Mouse (Mus musculus): ENCODE results near the gene Fam50b. TPM values are rescaled to one million over a fixed set of nuclear protein-coding genes. Genes with fewer than 3 reads are reported as not detected.

The Fam50b gene
- polyA plus RNA-seq, 1 experiment from 2014 or later, result not detected

DNA sequence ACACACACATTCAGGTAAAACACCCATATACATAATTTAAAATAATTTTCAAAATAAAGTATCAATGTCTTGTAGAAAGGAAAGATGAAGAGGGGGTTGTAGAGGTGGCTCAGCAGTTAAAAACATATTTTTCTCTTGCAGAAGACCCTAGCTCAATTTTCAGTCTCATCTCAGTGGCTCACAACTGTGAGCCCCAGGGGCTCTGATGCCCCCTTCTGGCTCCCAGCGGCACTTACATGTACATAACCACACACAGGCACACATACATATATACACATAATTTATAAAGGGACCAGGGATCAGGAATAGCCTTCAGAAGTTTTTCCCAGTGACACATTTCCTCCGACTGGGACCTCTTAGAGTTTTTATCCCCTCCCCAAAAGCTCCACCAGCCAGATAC lies 7.6 kb upstream of the Fam50b start:
- H3K4me2 ChIP-seq (ENCODE audit: low read depth), result no peak overlapping the region
- no peaks in the 10 kb centered on the region for H3K9me3 ChIP-seq (ENCODE audit: control insufficient read depth, low read length)
- H3K27ac ChIP-seq (ENCODE audit: low read depth, low read length), result no peak overlapping the region
- ATAC-seq (ENCODE audit: insufficient read depth, low FRiP score, low TSS enrichment) (no peak), DNase-seq (ENCODE audit: low spot score) (no peak)
- no peak overlapping the region for H3K4me3 ChIP-seq (ENCODE audit: low read depth, low read length)
- H3K27me3 ChIP-seq (ENCODE audit: control insufficient read depth, insufficient read depth, low read length), result no peaks in the 10 kb centered on the region
- WGBS, result 77% methylated on average over 2 of the region's 2 CpGs
- no peak overlapping the region for H3K9ac ChIP-seq (ENCODE audit: low read length)
- 0 out of 2 replicates have a peak, but pooled peaks cover 5% of the 10 kb centered on the region for H3K4me1 ChIP-seq (ENCODE audit: control insufficient read depth, insufficient read depth, low read length)
- H3K36me3 ChIP-seq (ENCODE audit: control insufficient read depth, insufficient read depth, low read length), result no peaks in the 10 kb centered on the region

DNA sequence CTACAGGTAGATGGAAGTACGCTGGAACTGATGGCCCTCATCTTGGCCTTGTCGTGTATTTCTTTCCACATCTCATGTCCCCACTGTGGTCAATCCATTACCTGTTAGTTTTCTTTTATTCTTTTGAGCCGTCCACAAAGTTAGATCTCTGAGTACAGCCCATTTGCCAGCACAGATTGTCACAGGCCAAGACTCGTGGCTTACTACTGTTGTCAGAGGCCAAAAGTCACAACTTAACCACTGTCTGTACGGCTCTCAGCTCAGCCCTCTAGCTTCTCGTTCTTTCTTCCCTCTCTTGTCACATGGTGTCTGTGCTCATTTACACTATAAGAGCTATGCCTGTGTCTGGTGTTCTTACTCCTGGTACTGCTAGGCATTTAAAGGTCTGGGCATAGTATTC lies 3.1 kb upstream of the Fam50b start:
- no peaks in the 10 kb centered on the region for H3K27me3 ChIP-seq (ENCODE audit: control insufficient read depth, insufficient read depth, low read length)
- no peaks in the 10 kb centered on the region for H3K36me3 ChIP-seq (ENCODE audit: control insufficient read depth, insufficient read depth, low read length)

DNA sequence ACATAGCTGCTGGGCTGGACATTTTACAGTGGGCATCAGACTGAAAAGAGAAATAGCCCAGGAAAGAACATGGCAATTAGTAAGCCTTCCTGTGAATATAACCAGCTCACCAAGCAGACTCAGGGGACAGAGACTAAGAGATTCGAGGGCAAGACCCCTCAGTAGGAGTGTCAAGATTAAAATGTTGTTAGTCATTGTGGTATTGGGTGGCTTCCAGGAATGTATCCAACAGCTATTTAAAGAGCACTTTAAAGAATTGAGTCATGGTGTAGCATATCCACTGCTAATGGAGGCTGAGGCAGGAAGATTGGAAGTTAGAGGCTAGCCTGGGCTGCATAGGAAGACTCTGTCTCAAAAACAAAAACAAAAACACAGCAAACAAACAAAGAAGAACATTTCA lies 870 bp upstream of the Fam50b start:
- Histone ChIP-seq H3K9ac (ENCODE audit: low read length) (no peak overlapping the region), H3K27me3 (ENCODE audit: control insufficient read depth, insufficient read depth, low read length) (no peaks in the 10 kb centered on the region), H3K9me3 (ENCODE audit: control insufficient read depth, low read length) (no peaks in the 10 kb centered on the region), H3K4me3 (ENCODE audit: low read depth, low read length) (no peak overlapping the region), H3K4me2 (ENCODE audit: low read depth) (no peak overlapping the region), H3K36me3 (ENCODE audit: control insufficient read depth, insufficient read depth, low read length) (no peaks in the 10 kb centered on the region), H3K27ac (ENCODE audit: low read depth, low read length) (no peak overlapping the region), H3K4me1 (ENCODE audit: control insufficient read depth, insufficient read depth, low read length) (no peaks in the 10 kb centered on the region)
- DNase-seq (ENCODE audit: low spot score) (no peak), ATAC-seq (ENCODE audit: insufficient read depth, low FRiP score, low TSS enrichment) (no peak)
- WGBS, result 69% methylated on average over 1 of the region's 1 CpGs

More for the DNA sequence above, 3.1 kb upstream of the Fam50b start:
- Histone ChIP-seq H3K4me3 (ENCODE audit: low read depth, low read length) (no peak overlapping the region), H3K4me2 (ENCODE audit: low read depth) (no peak overlapping the region), H3K9me3 (ENCODE audit: control insufficient read depth, low read length) (no peaks in the 10 kb centered on the region), H3K4me1 (ENCODE audit: control insufficient read depth, insufficient read depth, low read length) (no peaks in the 10 kb centered on the region), H3K27ac (ENCODE audit: low read depth, low read length) (no peak overlapping the region), H3K9ac (ENCODE audit: low read length) (no peak overlapping the region)
- WGBS, result 89% methylated on average over 6 of the region's 6 CpGs
- ATAC-seq (ENCODE audit: insufficient read depth, low FRiP score, low TSS enrichment) (no peak), DNase-seq (ENCODE audit: low spot score) (no peak)

DNA sequence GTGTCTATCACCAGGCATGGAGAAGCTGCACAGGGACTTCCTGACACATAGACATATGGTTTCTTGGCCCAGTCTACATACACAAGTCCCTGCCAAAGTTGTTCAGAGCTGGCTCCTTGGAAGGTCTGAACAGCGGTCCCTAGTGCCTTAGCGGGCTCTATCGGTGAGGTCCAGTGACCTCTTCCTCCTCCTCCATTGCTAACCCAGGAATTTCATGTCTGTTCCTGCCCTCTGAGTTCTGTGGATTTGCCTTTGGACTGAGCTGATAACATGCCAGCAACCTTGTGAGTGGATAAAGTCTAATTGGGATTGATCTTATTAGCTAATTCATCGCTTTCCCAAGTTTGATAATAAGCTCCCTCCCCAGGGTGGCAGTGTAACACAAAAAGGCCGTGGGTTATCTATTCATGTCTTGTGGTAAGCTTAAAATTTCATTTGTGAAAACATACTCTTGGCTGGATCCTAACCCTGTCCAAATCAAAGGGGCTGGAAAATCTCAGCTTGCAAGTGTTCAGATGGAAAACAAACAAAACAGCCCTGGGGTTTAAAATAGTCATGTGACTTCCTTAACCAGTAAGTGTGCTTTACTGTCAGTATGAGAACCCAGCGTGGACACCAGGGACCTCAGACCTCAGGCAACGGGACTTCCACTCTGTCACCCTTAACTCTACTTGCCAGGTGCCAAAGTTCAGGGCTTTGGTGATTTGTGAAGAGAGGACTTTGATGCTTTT lies 3.5 kb downstream of the Fam50b start:
- DNase-seq (ENCODE audit: low spot score) (no peak), ATAC-seq (ENCODE audit: insufficient read depth, low FRiP score, low TSS enrichment) (no peak)
- Histone ChIP-seq H3K9me3 (ENCODE audit: control insufficient read depth, low read length) (no peaks in the 10 kb centered on the region), H3K27ac (ENCODE audit: low read depth, low read length) (no peak overlapping the region), H3K36me3 (ENCODE audit: control insufficient read depth, insufficient read depth, low read length) (no peaks in the 10 kb centered on the region), H3K4me1 (ENCODE audit: control insufficient read depth, insufficient read depth, low read length) (no peaks in the 10 kb centered on the region), H3K4me3 (ENCODE audit: low read depth, low read length) (no peak overlapping the region), H3K4me2 (ENCODE audit: low read depth) (no peak overlapping the region), H3K9ac (ENCODE audit: low read length) (no peak overlapping the region), H3K27me3 (ENCODE audit: control insufficient read depth, insufficient read depth, low read length) (no peaks in the 10 kb centered on the region)
- WGBS, result 89% methylated on average over 7 of the region's 7 CpGs

DNA sequence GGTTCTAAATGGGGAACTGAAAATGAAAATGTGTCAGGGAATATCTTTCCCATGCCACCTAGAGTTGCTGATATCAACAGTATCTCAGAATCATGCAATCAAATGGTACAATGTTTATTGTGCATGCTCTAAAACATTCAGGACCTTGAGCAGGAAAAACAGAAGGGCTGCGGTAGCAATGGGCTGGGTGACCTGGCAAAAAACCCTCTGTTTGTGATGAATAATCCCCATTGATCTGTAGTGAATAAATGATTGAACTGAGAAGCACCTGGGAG lies 4.0 kb downstream of the Fam50b start:
- 93% methylated on average over 1 of the region's 1 CpGs for WGBS
- no peak for DNase-seq (ENCODE audit: low spot score)
- no peaks in the 10 kb centered on the region for H3K36me3 ChIP-seq (ENCODE audit: control insufficient read depth, insufficient read depth, low read length)
- no peak overlapping the region for H3K4me3 ChIP-seq (ENCODE audit: low read depth, low read length)
- no peaks in the 10 kb centered on the region for H3K9me3 ChIP-seq (ENCODE audit: control insufficient read depth, low read length)
- no peaks in the 10 kb centered on the region for H3K4me1 ChIP-seq (ENCODE audit: control insufficient read depth, insufficient read depth, low read length)
- no peak overlapping the region for H3K27ac ChIP-seq (ENCODE audit: low read depth, low read length)
- no peak overlapping the region for H3K4me2 ChIP-seq (ENCODE audit: low read depth)
- ATAC-seq (ENCODE audit: insufficient read depth, low FRiP score, low TSS enrichment), result no peak
- no peaks in the 10 kb centered on the region for H3K27me3 ChIP-seq (ENCODE audit: control insufficient read depth, insufficient read depth, low read length)
- H3K9ac ChIP-seq (ENCODE audit: low read length), result no peak overlapping the region

DNA sequence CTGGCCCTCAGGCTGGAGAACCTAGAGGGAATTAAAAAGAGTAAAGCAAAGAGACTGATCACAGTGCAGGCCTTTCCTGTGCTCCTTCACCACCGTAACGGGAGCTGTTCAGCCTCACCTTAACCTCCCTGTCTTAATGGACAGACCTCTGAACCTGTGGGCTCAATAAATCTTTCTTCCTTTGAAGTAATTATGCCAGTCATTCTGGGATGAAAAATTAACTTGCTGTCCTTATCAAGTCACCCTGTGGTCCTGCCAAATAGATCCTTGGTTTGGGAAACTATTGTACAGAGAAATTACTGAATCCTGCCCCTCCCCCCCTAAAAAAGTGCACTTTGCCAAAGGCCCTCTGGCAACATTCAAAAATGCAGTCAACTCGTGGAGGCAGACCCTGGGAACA lies 4.4 kb downstream of the Fam50b start:
- Histone ChIP-seq H3K4me2 (ENCODE audit: low read depth) (no peak overlapping the region), H3K27me3 (ENCODE audit: control insufficient read depth, insufficient read depth, low read length) (no peaks in the 10 kb centered on the region), H3K9ac (ENCODE audit: low read length) (no peak overlapping the region), H3K4me3 (ENCODE audit: low read depth, low read length) (no peak overlapping the region), H3K36me3 (ENCODE audit: control insufficient read depth, insufficient read depth, low read length) (no peaks in the 10 kb centered on the region), H3K27ac (ENCODE audit: low read depth, low read length) (no peak overlapping the region), H3K4me1 (ENCODE audit: control insufficient read depth, insufficient read depth, low read length) (no peaks in the 10 kb centered on the region), H3K9me3 (ENCODE audit: control insufficient read depth, low read length) (no peaks in the 10 kb centered on the region)
- ATAC-seq (ENCODE audit: insufficient read depth, low FRiP score, low TSS enrichment) (no peak), DNase-seq (ENCODE audit: low spot score) (no peak)
- 70% methylated on average over 3 of the region's 3 CpGs for WGBS

DNA sequence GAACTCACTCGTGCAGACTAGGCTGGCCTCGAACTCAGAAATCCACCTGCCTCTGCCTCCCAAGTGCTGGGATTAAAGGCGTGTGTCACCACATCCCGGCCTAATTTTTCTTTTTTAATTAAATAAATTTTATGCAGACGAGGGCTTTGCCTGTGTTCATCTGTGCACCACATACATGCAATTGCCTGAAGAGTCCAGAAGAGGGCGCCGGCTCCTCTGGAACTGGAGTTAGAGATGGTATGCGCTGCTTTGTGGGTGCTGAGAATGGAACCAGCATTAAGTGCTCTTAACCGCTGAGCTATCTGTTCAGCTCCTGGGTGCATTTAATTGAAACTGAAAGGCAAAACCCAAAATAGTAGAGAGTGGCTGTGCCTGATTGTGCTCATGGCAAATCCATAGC lies 6.6 kb downstream of the Fam50b start:
- no peak overlapping the region for H3K4me3 ChIP-seq (ENCODE audit: low read depth, low read length)
- H3K9ac ChIP-seq (ENCODE audit: low read length), result no peak overlapping the region
- ATAC-seq (ENCODE audit: insufficient read depth, low FRiP score, low TSS enrichment), result no peak
- 86% methylated on average over 9 of the region's 9 CpGs for WGBS
- H3K4me2 ChIP-seq (ENCODE audit: low read depth), result no peak overlapping the region
- DNase-seq (ENCODE audit: low spot score), result no peak
- H3K9me3 ChIP-seq (ENCODE audit: control insufficient read depth, low read length), result no peaks in the 10 kb centered on the region
- H3K27ac ChIP-seq (ENCODE audit: low read depth, low read length), result no peak overlapping the region
- no peaks in the 10 kb centered on the region for H3K27me3 ChIP-seq (ENCODE audit: control insufficient read depth, insufficient read depth, low read length)
- H3K4me1 ChIP-seq (ENCODE audit: control insufficient read depth, insufficient read depth, low read length), result no peaks in the 10 kb centered on the region
- no peaks in the 10 kb centered on the region for H3K36me3 ChIP-seq (ENCODE audit: control insufficient read depth, insufficient read depth, low read length)

DNA sequence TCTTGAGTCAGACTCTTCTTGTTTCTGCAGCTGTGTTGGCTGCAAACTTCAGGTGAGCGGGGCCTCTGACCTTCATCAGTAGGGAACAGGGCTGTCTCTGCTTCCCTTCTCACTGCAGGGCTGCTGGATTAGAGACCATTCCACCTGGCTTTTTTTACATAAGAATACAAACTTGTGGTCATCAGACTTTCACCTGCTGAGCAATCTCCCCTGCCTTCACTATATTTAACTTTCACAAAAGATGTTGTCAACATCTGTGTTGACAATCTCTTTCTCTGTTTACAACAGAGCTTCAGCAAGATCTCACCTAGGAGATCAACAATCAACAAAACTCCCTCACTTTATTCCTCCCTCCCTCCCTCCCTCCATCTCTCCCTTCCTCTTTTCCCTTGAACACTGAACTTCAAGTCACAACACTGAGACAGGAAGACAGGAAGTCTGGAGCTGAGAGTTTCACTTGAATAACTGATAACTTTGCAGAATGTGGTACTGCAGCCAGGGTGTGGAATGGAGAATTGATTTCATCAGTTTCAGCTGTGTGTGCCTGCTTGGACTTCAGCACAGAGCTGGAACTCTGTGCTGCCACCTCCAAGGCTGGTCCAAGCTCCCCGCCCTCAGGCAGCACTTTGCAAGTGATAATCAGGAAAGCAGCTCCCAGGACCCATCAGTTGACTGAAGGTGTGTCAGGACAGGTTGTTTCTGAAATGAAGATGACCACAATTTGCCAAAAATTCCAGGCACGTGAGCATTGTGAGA lies 7.3 kb downstream of the Fam50b start:
- WGBS, result 70% methylated on average over 3 of the region's 3 CpGs
- H3K4me1 ChIP-seq (ENCODE audit: control insufficient read depth, insufficient read depth, low read length), result no peaks in the 10 kb centered on the region
- no peak for ATAC-seq (ENCODE audit: insufficient read depth, low FRiP score, low TSS enrichment)

DNA sequence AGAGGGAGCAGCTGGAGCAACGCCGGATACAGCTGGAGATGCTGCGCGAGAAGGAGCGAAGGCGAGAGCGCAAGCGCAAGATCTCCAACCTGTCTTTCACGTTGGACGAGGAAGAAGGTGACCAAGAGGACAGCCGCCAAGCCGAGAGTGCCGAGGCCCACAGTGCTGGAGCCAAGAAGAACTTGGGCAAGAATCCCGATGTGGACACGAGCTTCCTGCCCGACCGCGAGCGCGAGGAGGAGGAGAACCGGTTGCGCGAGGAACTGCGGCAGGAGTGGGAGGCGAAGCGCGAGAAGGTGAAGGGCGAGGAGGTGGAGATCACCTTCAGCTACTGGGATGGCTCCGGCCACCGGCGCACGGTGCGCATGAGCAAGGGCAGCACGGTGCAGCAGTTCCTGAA lies 12.2 kb downstream of the Fam50b start:
- DNase-seq (ENCODE audit: low spot score), result no peak
- no peak for ATAC-seq (ENCODE audit: insufficient read depth, low FRiP score, low TSS enrichment)
- Histone ChIP-seq H3K36me3 (ENCODE audit: control insufficient read depth, insufficient read depth, low read length) (no peaks in the 10 kb centered on the region), H3K9ac (ENCODE audit: low read length) (no peak overlapping the region), H3K4me3 (ENCODE audit: low read depth, low read length) (no peak overlapping the region), H3K4me1 (ENCODE audit: control insufficient read depth, insufficient read depth, low read length) (no peaks in the 10 kb centered on the region), H3K9me3 (ENCODE audit: control insufficient read depth, low read length) (0 out of 2 replicates have a peak, but pooled peaks cover 5% of the 10 kb centered on the region), H3K27ac (ENCODE audit: low read depth, low read length) (no peak overlapping the region), H3K27me3 (ENCODE audit: control insufficient read depth, insufficient read depth, low read length) (no peaks in the 10 kb centered on the region), H3K4me2 (ENCODE audit: low read depth) (no peak overlapping the region)
- WGBS, result 87% methylated on average over 32 of the region's 34 CpGs

More for the DNA sequence above, 7.3 kb downstream of the Fam50b start:
- Histone ChIP-seq H3K36me3 (ENCODE audit: control insufficient read depth, insufficient read depth, low read length) (no peaks in the 10 kb centered on the region), H3K27me3 (ENCODE audit: control insufficient read depth, insufficient read depth, low read length) (no peaks in the 10 kb centered on the region), H3K9me3 (ENCODE audit: control insufficient read depth, low read length) (0 out of 2 replicates have a peak, but pooled peaks cover 1% of the 10 kb centered on the region), H3K4me3 (ENCODE audit: low read depth, low read length) (no peak overlapping the region), H3K9ac (ENCODE audit: low read length) (no peak overlapping the region), H3K4me2 (ENCODE audit: low read depth) (no peak overlapping the region), H3K27ac (ENCODE audit: low read depth, low read length) (no peak overlapping the region)
- no peak for DNase-seq (ENCODE audit: low spot score)
